Mouse (Mus musculus) adrenal gland, adult (tissue): ENCODE measurements around the gene Mill2.
"Not testable (repeated sequence)": the region's sequence is repeated elsewhere in the genome, so short reads cannot be mapped to it uniquely, and the experiment has no call there.

Source experiments
- DNase-seq, 2 experiments: peaks; one replicate each; pipeline ENCODE4 v3.0.0; 2022 to 2023; ENCODE audit warnings: low spot score in 1 of 2; ENCODE audit not compliant: inconsistent age in 2 of 2

The Mill2 gene

GRCm38 (mm10) chr7:18839865-18840264, at the start of gene Mill2:
Mill2 (plus strand) TSS chr7:18839966.
- peak in 1 of 2 experiments; percentile 67 for DNase-seq

GRCm38 (mm10) chr7:18790671-18791070, 49.1 kb upstream of the Mill2 start:
- DNase-seq = not testable (repeated sequence)

GRCm38 (mm10) chr7:18798420-18798819, 41.3 kb upstream of the Mill2 start, which contains the start of gene Psg19:
Psg19 (minus strand) TSS chr7:18798520.
- DNase-seq = no peak

GRCm38 (mm10) chr7:18799129-18799528, 40.6 kb upstream of the Mill2 start:
- DNase-seq = no peak

GRCm38 (mm10) chr7:18803526-18803925, 36.2 kb upstream of the Mill2 start:
- no peak for DNase-seq

- no peak for DNase-seq
Measured at GRCm38 (mm10) chr7:18818301-18818700, 21.5 kb upstream of the Mill2 start.

GRCm38 (mm10) chr7:18821507-18821906, 18.3 kb upstream of the Mill2 start, which contains the start of gene Psg17:
Psg17 (minus strand) TSS chr7:18821607.
- no peak for DNase-seq

- DNase-seq = no peak
Measured at GRCm38 (mm10) chr7:18827792-18828546, 11.8 kb upstream of the Mill2 start.

GRCm38 (mm10) chr7:18828592-18828991, 11.2 kb upstream of the Mill2 start:
- peak in 1 of 2 experiments; percentile 55 for DNase-seq

- DNase-seq = no peak
Measured at GRCm38 (mm10) chr7:18829545-18829944, 10.2 kb upstream of the Mill2 start.

GRCm38 (mm10) chr7:18832298-18832697, 7.5 kb upstream of the Mill2 start:
- no peak for DNase-seq

GRCm38 (mm10) chr7:18840386-18841173, 814 bp downstream of the Mill2 start:
- DNase-seq = peak; percentile 62 to 82

- DNase-seq = peak in 1 of 2 experiments; percentile 28
Measured at GRCm38 (mm10) chr7:18841174-18841567, 1.4 kb downstream of the Mill2 start.

GRCm38 (mm10) chr7:18844811-18845210, 5.0 kb downstream of the Mill2 start:
- no peak for DNase-seq

GRCm38 (mm10) chr7:18848395-18848794, 8.6 kb downstream of the Mill2 start:
- no peak for DNase-seq

- peak; percentile 12 to 70 for DNase-seq
Measured at GRCm38 (mm10) chr7:18858310-18858916, 18.6 kb downstream of the Mill2 start.

GRCm38 (mm10) chr7:18862801-18863200, 23.0 kb downstream of the Mill2 start:
- no peak for DNase-seq

- no peak for DNase-seq
Measured at GRCm38 (mm10) chr7:18868491-18868890, 28.7 kb downstream of the Mill2 start.

GRCm38 (mm10) chr7:18871031-18871430, 31.3 kb downstream of the Mill2 start, which contains the start of gene Pglyrp1:
Pglyrp1 (plus strand) TSS chr7:18871331.
- not testable (repeated sequence) for DNase-seq

GRCm38 (mm10) chr7:18872014-18872802, 32.4 kb downstream of the Mill2 start:
- DNase-seq = no peak

GRCm38 (mm10) chr7:18872816-18873215, 33.0 kb downstream of the Mill2 start:
- DNase-seq = no peak
